ENCODE assay signal across 27 mouse cellular contexts in the genomic region with DNA sequence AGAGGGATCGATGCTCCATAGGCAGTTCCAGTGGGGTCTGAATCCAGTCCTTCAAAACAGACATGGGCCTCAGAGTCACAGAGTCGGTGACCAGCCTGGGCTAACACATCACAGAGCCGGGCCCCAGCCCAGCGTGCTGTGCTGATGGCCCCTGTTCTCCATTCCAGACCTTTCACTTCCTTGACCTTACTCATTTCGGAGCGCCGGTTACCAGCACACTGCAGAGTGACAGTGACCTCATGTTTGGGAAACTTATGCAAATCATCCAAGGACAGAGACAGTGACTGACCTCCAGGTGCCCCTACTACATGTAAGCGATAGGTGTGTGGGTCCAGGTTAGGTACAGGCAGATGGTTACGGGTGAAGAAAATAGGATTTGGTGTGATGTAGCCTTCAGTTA. TPM values are rescaled to one million over a fixed set of nuclear protein-coding genes. Genes with fewer than 3 reads are reported as not detected.
"Had no signal": no experiment of that assay in that cellular context is flagged by ENCODE, and none has a peak within 500 bp of the region (broad histone marks: within the 10 kb centered on the region; RNA-seq: fewer than 3 reads in every experiment).

No protein-coding gene starts in this region.

- H3K27ac ChIP-seq: heart, adult 2 months; heart, embryonic 13.5 days; heart, embryonic 15.5 days; hindbrain, embryonic 13.5 days; hindbrain, embryonic 15.5 days; hindbrain, postnatal 0 days; kidney, embryonic 15.5 days; layer of hippocampus, adult 2 months; left cerebral cortex, adult 2 months; limb, embryonic 13.5 days; liver, embryonic 13.5 days had no signal

- H3K9ac ChIP-seq: heart, embryonic 13.5 days; heart, embryonic 15.5 days; hindbrain, embryonic 15.5 days; kidney, embryonic 15.5 days; liver, embryonic 13.5 days had no signal

- H3K36me3 ChIP-seq: heart, embryonic 15.5 days; liver, embryonic 13.5 days had no signal

- H3K9me3 ChIP-seq: heart, embryonic 13.5 days; heart, embryonic 15.5 days; hindbrain, embryonic 13.5 days; hindbrain, embryonic 15.5 days; kidney, embryonic 15.5 days; limb, embryonic 13.5 days; liver, embryonic 13.5 days had no signal

- ATAC-seq: hindbrain, postnatal 0 days; intestine, embryonic 16.5 days had no signal

- DNase-seq: gastrocnemius, postnatal 14 days; gastrocnemius, postnatal 36 days; heart, adult 11 months; heart, adult 2 months; heart, postnatal 14 days; heart, postnatal 36 days; kidney, adult 11 months; kidney, adult 2 months; kidney, adult 9 months; kidney, postnatal 10 days; kidney, postnatal 25 days; kidney, postnatal 4 days; liver; liver, embryonic 13.5 days had no signal

- H3K4me2 ChIP-seq: heart, embryonic 11.5 days; heart, embryonic 13.5 days; heart, embryonic 15.5 days; hindbrain, embryonic 13.5 days; hindbrain, embryonic 15.5 days; kidney, embryonic 15.5 days; limb, embryonic 13.5 days; liver, embryonic 11.5 days; liver, embryonic 13.5 days had no signal

- H3K4me3 ChIP-seq: heart, adult 2 months; heart, embryonic 13.5 days; heart, embryonic 15.5 days; hindbrain, embryonic 13.5 days; hindbrain, embryonic 15.5 days; kidney, embryonic 15.5 days; layer of hippocampus, adult 2 months; left cerebral cortex, adult 2 months; limb, embryonic 13.5 days; liver, embryonic 13.5 days had no signal

- H3K27me3 ChIP-seq: heart, embryonic 15.5 days; hindbrain, embryonic 15.5 days; limb, embryonic 13.5 days had no signal

RNA-seq across cellular contexts. Expression of a gene that starts 32.8 kb away (rescaled TPM):
- total RNA-seq: gastrocnemius, adult 18-20 months had no signal
